Mouse (Mus musculus): ENCODE measurements around the gene Slc25a12.

DNA sequence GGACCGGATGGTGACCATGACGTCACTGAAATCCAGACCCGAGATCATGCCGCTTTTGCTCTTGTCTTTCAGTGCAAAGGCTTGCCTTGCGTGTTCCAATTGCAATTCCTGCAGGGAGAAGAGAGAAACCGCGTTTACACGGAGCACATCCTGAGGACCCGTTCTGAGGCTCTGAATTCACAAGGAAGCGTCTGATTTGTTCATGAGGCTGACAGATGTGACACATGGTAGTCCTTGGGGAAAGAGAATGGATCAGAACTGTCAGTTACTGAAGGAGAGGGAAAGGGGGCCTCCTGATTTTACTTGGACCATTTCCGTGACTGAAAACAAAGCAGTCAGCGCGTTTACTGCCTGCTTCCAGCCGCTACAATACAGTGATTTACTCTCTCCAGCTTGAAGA lies 52.5 kb downstream of the Slc25a12 start:
- TF ChIP-seq CTCF (IDR thresholded peaks at IDR 0.05; ENCODE audit: borderline replicate concordance, control insufficient read depth, extremely low read depth, insufficient read depth, low read length, poor library complexity), result no peak
- no peak for TF ChIP-seq POLR2A (IDR thresholded peaks at IDR 0.05; ENCODE audit: control insufficient read depth, extremely low read depth, insufficient read depth, low read length, poor library complexity)

Data from thymus, adult 2 months (tissue).